Mouse (Mus musculus) hindbrain, embryonic 11.5 days (tissue): ENCODE measurements at regions not wholly inside any gene's neighbourhood (a gene's known extent, or its start where the extent isn't known, plus 50 kb on each side); places are given as distances from the start of the nearest gene placed in this dataset.
A peak's percentile ranks its signal among the peaks of the same experiment; 100 is the strongest.

Source experiments
- ATAC-seq: fragments of 200-750 bp; cut with Nextera tagmentation; 2 replicates; pipeline ENCODE4 v1.8.0; 2017; ENCODE audit warnings: mild to moderate bottlenecking, moderate TSS enrichment, moderate library complexity; ENCODE audit not compliant: low FRiP score
- DNase-seq: peaks from one replicate; pipeline ENCODE4 v3.0.0-alpha.2; 2015; ENCODE audit warnings: low spot score
- H3K27ac ChIP-seq: fragments of 300-500 bp; sonication (generic); 2 replicates; pipeline ENCODE4 v1.5.1; 2014; ENCODE audit warnings: mild to moderate bottlenecking, low read depth, low read length
- H3K27me3 ChIP-seq: fragments of 300-500 bp; sonication (generic); 2 replicates; pipeline ENCODE4 v1.6.1; 2014; ENCODE audit warnings: mild to moderate bottlenecking, low read length, moderate library complexity, mixed read lengths; ENCODE audit not compliant: control insufficient read depth, insufficient read depth
- H3K36me3 ChIP-seq: fragments of 300-500 bp; sonication (generic); 2 replicates; pipeline ENCODE4 v1.6.1; 2014; ENCODE audit warnings: mild to moderate bottlenecking, low read length, moderate library complexity, mixed read lengths; ENCODE audit not compliant: control insufficient read depth, insufficient read depth
- H3K4me1 ChIP-seq: fragments of 300-500 bp; sonication (generic); replicated peaks from 2 replicates; pipeline ENCODE4 v1.6.1; 2014; ENCODE audit warnings: low read length, mixed read lengths; ENCODE audit not compliant: control insufficient read depth, insufficient read depth
- H3K4me2 ChIP-seq: fragments of 300-500 bp; sonication (generic); replicated peaks from 2 replicates; pipeline ENCODE4 v1.6.1; 2014; ENCODE audit warnings: mild to moderate bottlenecking, low read depth, low read length
- H3K4me3 ChIP-seq: fragments of 300-500 bp; sonication (generic); 2 replicates; pipeline ENCODE4 v1.5.1; 2014; ENCODE audit warnings: low read depth, low read length
- H3K9ac ChIP-seq: fragments of 300-500 bp; sonication (generic); 2 replicates; pipeline ENCODE4 v1.6.1; 2014; ENCODE audit warnings: low read depth, low read length
- H3K9me3 ChIP-seq: fragments of 300-500 bp; sonication (generic); 2 replicates; pipeline ENCODE4 v1.6.1; 2016; ENCODE audit warnings: low read length; ENCODE audit not compliant: control insufficient read depth
- WGBS: fragments of 180-500 bp; shearing (Covaris S2); extraction: QIAGEN DNeasy Blood & Tissue Kit; methylation state at CpG from one replicate; pipeline ENCODE4 v1.1.7; 2014; 5-methylcytosine and 5-hydroxymethylcytosine counted together

GRCm38 (mm10) chr9:41391591-41392320 lies 230.3 kb upstream of the Ubash3b start:
- no peaks in the 10 kb centered on the region for H3K9me3 ChIP-seq
- no peak overlapping the region for H3K27ac ChIP-seq
- H3K9ac ChIP-seq: no peak overlapping the region
- WGBS: 54% methylated on average over 6 of the region's 6 CpGs
- DNase-seq (no peak), ATAC-seq (no peak)
- no peak overlapping the region for H3K4me2 ChIP-seq
- peaks cover 9% of the 10 kb centered on the region for H3K36me3 ChIP-seq
- H3K4me1 ChIP-seq: no peaks in the 10 kb centered on the region; the same call in 1 of the 2 replicates
- H3K4me3 ChIP-seq: no peak overlapping the region
- H3K27me3 ChIP-seq: no peaks in the 10 kb centered on the region

GRCm38 (mm10) chr9:41379283-41379682 lies 217.8 kb upstream of the Ubash3b start:
- WGBS: 39% methylated on average over 1 of the region's 1 CpGs
- no peaks in the 10 kb centered on the region for H3K27me3 ChIP-seq

GRCm38 (mm10) chr9:41378627-41379231 lies 217.2 kb upstream of the Ubash3b start:
- DNase-seq (peak; percentile 73), ATAC-seq (peak; percentile 77)
- WGBS: 16% methylated on average over 10 of the region's 10 CpGs
- no peaks in the 10 kb centered on the region for H3K27me3 ChIP-seq
- peak overlapping the region; percentile 41 for H3K4me3 ChIP-seq
- no peaks in the 10 kb centered on the region for H3K9me3 ChIP-seq
- peak overlapping the region; percentile 68 for H3K4me2 ChIP-seq
- peak overlapping the region; percentile 99 for H3K27ac ChIP-seq
- H3K36me3 ChIP-seq: no peaks in the 10 kb centered on the region
- peak overlapping the region; percentile 85 for H3K9ac ChIP-seq
- H3K4me1 ChIP-seq: 0 out of 2 replicates have a peak, but pooled peaks cover 6% of the 10 kb centered on the region

More at GRCm38 (mm10) chr9:41379283-41379682, 217.8 kb upstream of the Ubash3b start:
- peak overlapping the region; percentile 99 for H3K27ac ChIP-seq
- peak overlapping the region; percentile 68 for H3K4me2 ChIP-seq
- peak overlapping the region; percentile 41 for H3K4me3 ChIP-seq
- no peaks in the 10 kb centered on the region for H3K9me3 ChIP-seq
- H3K36me3 ChIP-seq: no peaks in the 10 kb centered on the region
- ATAC-seq (no peak), DNase-seq (peak; percentile 47)
- H3K9ac ChIP-seq: peak overlapping the region; percentile 85
- H3K4me1 ChIP-seq: 0 out of 2 replicates have a peak, but pooled peaks cover 4% of the 10 kb centered on the region

- Histone ChIP-seq H3K36me3 (no peaks in the 10 kb centered on the region), H3K4me3 (peak overlapping the region; percentile 41), H3K4me2 (peak overlapping the region; percentile 68), H3K9me3 (no peaks in the 10 kb centered on the region), H3K4me1 (0 out of 2 replicates have a peak, but pooled peaks cover 6% of the 10 kb centered on the region), H3K9ac (peak overlapping the region; percentile 85), H3K27me3 (no peaks in the 10 kb centered on the region), H3K27ac (peak overlapping the region; percentile 99)
- peak; percentile 66 for DNase-seq
- peak; percentile 59 for ATAC-seq
- WGBS: 28% methylated on average over 18 of the region's 18 CpGs
Measured at GRCm38 (mm10) chr9:41377701-41378626, 216.5 kb upstream of the Ubash3b start.

- 0 out of 2 replicates have a peak, but pooled peaks cover 6% of the 10 kb centered on the region for H3K4me1 ChIP-seq
- peak overlapping the region; percentile 68 for H3K4me2 ChIP-seq
- peak overlapping the region; percentile 99 for H3K27ac ChIP-seq
- H3K36me3 ChIP-seq: no peaks in the 10 kb centered on the region
- H3K27me3 ChIP-seq: no peaks in the 10 kb centered on the region
- H3K9me3 ChIP-seq: no peaks in the 10 kb centered on the region
- peak overlapping the region; percentile 85 for H3K9ac ChIP-seq
- peak; percentile 47 for DNase-seq
- ATAC-seq: no peak
- WGBS: 25% methylated on average over 8 of the region's 8 CpGs
- H3K4me3 ChIP-seq: peak overlapping the region; percentile 41
Measured at GRCm38 (mm10) chr9:41376948-41377700, 215.6 kb upstream of the Ubash3b start.

- DNase-seq (peak; percentile 75), ATAC-seq (peak; percentile 51)
- 2% methylated on average over 24 of the region's 24 CpGs for WGBS
- peak overlapping the region; percentile 99 for H3K27ac ChIP-seq
- no peaks in the 10 kb centered on the region for H3K27me3 ChIP-seq
- H3K4me1 ChIP-seq: 0 out of 2 replicates have a peak, but pooled peaks cover 6% of the 10 kb centered on the region
- H3K9me3 ChIP-seq: no peaks in the 10 kb centered on the region
- H3K4me2 ChIP-seq: peak overlapping the region; percentile 68
- no peaks in the 10 kb centered on the region for H3K36me3 ChIP-seq
- peak overlapping the region; percentile 41 for H3K4me3 ChIP-seq
- peak overlapping the region; percentile 85 for H3K9ac ChIP-seq
Measured at GRCm38 (mm10) chr9:41375984-41376651, 214.6 kb upstream of the Ubash3b start.

GRCm38 (mm10) chr9:41374591-41375481 lies 213.3 kb upstream of the Ubash3b start:
- ATAC-seq (no peak), DNase-seq (peak; percentile 68)
- H3K27me3 ChIP-seq: no peaks in the 10 kb centered on the region
- peak overlapping the region; percentile 99 for H3K27ac ChIP-seq
- H3K4me2 ChIP-seq: 0 out of 2 replicates have a peak overlapping the region, but pooled peaks have one; percentile 15
- no peaks in the 10 kb centered on the region for H3K9me3 ChIP-seq
- no peaks in the 10 kb centered on the region for H3K36me3 ChIP-seq
- H3K9ac ChIP-seq: peak overlapping the region; percentile 54
- no peak overlapping the region for H3K4me3 ChIP-seq
- 0 out of 2 replicates have a peak, but pooled peaks cover 6% of the 10 kb centered on the region for H3K4me1 ChIP-seq
- WGBS: 28% methylated on average over 14 of the region's 14 CpGs
